Mouse (Mus musculus) T-helper 17 cell (primary cell): ENCODE measurements around the gene F7.
"Not testable (repeated sequence)": the region's sequence is repeated elsewhere in the genome, so short reads cannot be mapped to it uniquely, and the experiment has no call there.

Experiments
- in situ Hi-C, 2 experiments: fragments of 300-600 bp; cut with MboI, MseI; formaldehyde crosslinking; loops; 1 replicate in 1 of 2; 2 replicates in 1 of 2; pipeline ENCODE4 v1.15.1; 2025; ENCODE audit warnings: high pct_unique_total_duplicates in 2 of 2

F7 gene

DNA sequence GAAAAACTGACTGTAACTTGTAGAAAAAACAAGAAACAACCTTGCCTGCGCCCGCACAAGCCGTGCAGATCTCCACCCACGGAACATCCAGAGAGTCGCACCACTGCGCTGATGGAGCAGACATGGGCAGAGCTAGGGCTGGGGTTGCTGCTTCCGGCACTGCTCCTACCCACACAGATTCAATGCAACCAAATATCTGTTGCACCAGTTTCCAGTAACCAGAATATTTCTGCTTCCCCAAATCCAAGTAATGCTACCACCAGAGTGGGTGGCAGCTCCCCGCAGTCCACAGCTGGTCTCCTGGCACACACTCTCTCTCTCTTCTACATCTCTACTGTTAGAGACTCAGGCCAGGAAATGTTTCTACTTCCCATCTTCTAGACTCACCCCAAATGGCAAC, 4.0 kb upstream of the F7 start:
- in situ Hi-C loops, result no loop called here

- in situ Hi-C loops, result no loop called here
These were observed 1.8 kb downstream of the F7 start for GRCm38 (mm10) chr8:13027615-13028014.

DNA sequence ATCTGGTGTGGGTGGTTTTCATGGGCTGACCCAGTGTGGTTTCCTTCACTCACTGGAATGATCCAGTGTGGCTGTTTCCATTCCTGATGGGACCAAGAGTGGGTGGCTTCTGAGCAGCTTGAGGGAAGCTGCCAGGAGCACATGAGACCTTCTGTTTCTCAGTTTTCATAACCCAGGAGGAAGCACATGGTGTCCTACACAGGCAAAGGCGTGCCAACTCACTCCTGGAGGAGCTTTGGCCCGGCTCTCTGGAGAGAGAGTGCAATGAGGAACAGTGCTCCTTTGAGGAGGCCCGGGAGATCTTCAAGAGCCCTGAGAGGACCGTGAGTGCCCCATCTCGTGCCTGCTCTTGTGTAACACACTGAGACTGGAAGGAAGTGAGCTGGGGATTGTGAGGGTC, 2.6 kb downstream of the F7 start:
- in situ Hi-C loops, result no loop called here

DNA sequence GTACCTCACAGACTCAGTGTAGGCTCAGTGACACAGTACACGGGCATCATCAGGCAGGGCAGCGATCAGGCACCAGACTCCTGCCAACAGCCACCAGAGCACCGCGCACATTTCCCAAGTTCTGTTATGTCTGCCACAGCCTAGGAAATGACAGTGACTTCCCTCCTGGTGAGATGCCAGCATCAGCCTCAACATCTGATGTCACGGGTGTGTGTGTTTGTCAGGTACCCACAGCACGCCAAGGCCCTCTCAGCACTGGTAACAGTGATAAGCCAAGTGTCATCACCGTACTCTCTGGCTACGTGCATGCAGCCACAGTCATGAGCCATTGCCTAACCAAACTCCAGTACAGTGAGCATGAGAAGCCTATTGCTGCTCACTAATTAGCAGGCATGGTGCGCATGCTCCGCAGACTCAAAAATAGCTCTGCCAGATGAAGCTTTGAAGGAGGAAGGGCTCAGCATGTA, 10.5 kb downstream of the F7 start:
- in situ Hi-C loops, result no loop called here

GRCm38 (mm10) chr8:13037015-13037414, 11.2 kb downstream of the F7 start, which contains the start of gene F10:
F10 (plus strand) TSS chr8:13037308.
- in situ Hi-C loops, result no loop called here

GRCm38 (mm10) chr8:13037569-13037968, 11.7 kb downstream of the F7 start:
- in situ Hi-C loops, result no loop called here

DNA sequence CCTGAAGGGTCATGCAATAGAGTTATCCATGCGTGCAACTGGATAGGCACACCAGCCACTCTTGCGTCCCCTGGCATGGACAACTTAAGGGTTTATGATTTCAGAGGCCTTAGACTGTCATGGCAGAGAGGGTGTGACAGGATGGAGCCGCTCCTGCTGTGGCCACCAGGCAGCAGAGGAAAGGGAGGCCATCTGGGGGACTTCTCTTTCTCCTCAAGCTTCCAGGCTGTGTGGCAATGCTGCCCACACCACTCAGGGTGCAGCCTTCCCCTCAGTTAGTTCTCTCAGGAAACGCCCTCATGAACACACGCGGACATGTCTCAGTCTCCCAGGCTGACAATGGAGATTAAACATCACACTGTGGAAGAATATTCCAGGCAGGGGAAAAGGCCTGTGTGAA, 13.2 kb downstream of the F7 start:
- in situ Hi-C loops, result no loop called here

DNA sequence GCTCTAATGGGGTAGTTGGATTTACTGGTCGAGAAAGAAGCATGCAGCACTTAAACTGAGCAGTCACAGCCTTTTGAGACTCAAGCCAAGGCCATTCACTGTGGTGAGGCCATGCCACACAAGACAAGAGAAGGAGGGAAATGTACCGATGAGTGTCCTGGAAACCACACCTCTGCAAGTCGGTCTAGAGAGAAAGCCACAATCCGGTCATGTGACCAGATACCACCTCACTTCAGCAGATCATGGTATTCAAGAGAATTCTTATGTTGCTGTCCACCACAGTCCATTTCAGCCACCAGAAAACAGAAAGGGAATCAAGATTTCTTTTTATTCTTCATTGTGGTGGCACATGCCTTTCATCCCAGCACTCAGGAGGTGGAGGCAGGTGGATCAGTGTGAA, 15.6 kb downstream of the F7 start:
- in situ Hi-C loops, result loop anchor here in 1 of 2 experiments (10.0 kb wide), 1 partner anchor 1433 kb away; no protein-coding TSS in a partner anchor

GRCm38 (mm10) chr8:13047652-13048051, 21.8 kb downstream of the F7 start:
- in situ Hi-C loops, result loop anchor here in 1 of 2 experiments (10.0 kb wide), 1 partner anchor 1427 kb away; no protein-coding TSS in a partner anchor

DNA sequence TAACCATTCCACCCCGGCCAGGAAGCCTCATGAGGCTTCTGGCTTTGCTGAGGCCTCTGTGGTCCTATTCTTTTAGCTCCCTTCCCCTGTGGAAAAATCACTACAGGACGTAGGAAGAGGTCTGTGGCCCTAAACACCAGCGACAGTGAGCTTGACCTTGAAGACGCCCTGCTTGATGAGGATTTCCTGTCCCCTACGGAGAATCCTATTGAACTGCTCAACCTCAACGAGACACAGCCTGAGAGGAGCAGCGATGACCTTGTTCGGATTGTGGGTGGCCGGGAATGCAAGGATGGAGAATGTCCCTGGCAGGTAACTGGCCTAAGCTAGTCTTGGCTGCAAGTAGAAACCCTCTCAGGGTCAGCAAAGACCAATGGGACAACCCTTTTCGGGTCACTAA, 24.7 kb downstream of the F7 start:
- in situ Hi-C loops, result no loop called here

DNA sequence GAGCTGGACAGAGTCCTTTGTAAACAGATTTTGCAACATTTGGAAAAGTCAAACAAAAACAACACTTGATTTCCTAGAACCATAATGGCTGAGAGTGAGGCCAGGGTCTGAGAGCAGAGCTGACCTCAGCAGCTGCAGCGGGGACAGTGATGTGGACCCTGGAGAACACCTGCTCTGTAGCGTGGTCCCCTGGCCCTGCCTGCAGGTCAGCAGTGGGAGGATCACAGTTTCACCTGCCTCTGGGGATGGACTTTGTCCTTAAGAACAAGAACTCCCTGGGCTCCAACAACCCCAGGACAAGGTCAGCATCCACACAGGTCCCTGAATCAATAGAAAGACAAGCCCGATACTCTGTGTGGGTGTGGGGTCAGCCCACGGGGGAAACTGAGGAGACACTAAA, 31.5 kb downstream of the F7 start:
- in situ Hi-C loops, result no loop called here

GRCm38 (mm10) chr8:13060441-13061150, 34.8 kb downstream of the F7 start, which contains the start of gene Proz:
Proz (plus strand) TSS chr8:13060914.
- in situ Hi-C loops, result no loop called here

DNA sequence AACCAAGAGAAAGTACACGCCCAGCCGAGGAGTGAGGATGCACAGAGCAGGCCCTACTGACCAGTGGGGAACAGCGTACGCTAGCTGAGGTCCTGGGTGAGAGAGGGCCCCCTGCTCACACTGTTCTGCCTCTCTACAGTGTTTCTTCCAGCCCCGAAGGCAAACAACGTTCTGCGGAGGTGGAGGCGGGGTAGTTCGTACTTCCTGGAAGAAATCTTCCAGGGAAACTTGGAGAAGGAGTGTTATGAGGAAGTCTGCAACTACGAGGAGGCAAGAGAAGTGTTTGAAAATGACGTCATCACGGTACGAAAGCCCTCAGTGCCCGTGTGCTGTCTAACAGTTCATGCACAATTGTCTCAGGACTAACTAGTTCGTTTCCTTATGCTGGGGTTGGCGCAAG, 37.3 kb downstream of the F7 start:
- in situ Hi-C loops, result no loop called here

DNA sequence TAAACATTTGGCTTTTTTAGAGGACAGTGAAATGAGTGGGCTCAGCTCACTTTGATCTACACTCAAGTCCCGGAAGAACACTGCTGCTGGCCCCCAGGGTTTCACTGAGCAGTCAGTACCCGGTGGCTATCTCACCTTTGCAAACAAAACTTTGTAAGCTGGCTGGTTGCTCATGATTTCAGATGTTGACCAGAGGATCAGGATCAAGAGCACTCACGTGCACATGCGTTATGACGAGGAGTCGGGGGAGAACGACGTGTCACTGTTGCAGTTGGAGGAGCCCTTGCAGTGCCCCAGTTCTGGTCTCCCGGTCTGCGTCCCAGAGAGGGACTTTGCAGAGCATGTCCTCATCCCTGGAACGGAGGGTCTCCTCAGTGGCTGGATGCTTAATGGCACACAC, 47.4 kb downstream of the F7 start:
- in situ Hi-C loops, result no loop called here

GRCm38 (mm10) chr8:13075044-13075443, 49.2 kb downstream of the F7 start:
- in situ Hi-C loops, result no loop called here

- in situ Hi-C loops, result not testable (repeated sequence)
These were observed 49.7 kb downstream of the F7 start for GRCm38 (mm10) chr8:13075579-13075978.

DNA sequence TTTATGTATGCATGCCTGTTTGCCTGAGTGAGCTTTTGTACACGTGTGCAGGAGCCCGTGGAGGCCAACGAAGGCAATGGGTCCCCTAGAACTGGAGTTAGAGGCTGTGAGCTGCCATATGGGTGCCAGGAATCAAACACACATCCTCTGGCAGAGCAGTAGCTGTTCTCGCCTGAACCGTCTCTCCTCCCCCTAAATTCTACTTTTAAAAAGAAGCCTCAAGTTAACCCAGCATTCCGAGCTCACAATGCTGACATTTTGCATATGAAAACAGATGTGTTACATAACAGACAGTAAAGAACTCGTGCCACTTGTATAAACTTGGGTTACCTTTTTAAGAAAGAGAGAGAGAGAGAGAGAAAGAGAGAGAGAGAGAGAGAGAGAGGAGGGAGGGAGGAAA, 51.7 kb downstream of the F7 start:
- in situ Hi-C loops, result no loop called here
